Mouse (Mus musculus) limb, embryonic 12.5 days (tissue): ENCODE results near the gene Zfand2a. TPM values are rescaled to one million over a fixed set of nuclear protein-coding genes. Genes with fewer than 3 reads are reported as not detected.

ENCODE experiments used
- ATAC-seq: fragments of 200-750 bp; cut with Nextera tagmentation; 2 replicates; pipeline ENCODE4 v1.8.0; 2017; ENCODE audit warnings: low read depth, moderate TSS enrichment; ENCODE audit not compliant: insufficient number of reproducible peaks, insufficient read depth, low FRiP score, low TSS enrichment
- H3K27ac ChIP-seq: fragments of 300-500 bp; sonication (generic); 2 replicates; pipeline ENCODE4 v1.5.1; 2016; ENCODE audit warnings: mild to moderate bottlenecking, moderate library complexity
- H3K27me3 ChIP-seq: fragments of 300-500 bp; sonication (generic); 2 replicates; pipeline ENCODE4 v1.6.1; 2016; ENCODE audit warnings: mild to moderate bottlenecking, moderate library complexity
- H3K36me3 ChIP-seq: fragments of 300-500 bp; sonication (generic); 2 replicates; pipeline ENCODE4 v1.6.1; 2016; ENCODE audit warnings: mild to moderate bottlenecking, moderate library complexity
- H3K4me1 ChIP-seq: fragments of 300-500 bp; sonication (generic); replicated peaks from 2 replicates; pipeline ENCODE4 v1.6.1; 2016
- H3K4me2 ChIP-seq: fragments of 300-500 bp; sonication (generic); 2 replicates; pipeline ENCODE4 v1.6.1; 2016; ENCODE audit warnings: mild to moderate bottlenecking, moderate library complexity
- H3K4me3 ChIP-seq: fragments of 300-500 bp; sonication (generic); replicated peaks from 2 replicates; pipeline ENCODE4 v1.5.1; 2016; ENCODE audit warnings: mild to moderate bottlenecking
- H3K9ac ChIP-seq: fragments of 300-500 bp; sonication (generic); replicated peaks from 2 replicates; pipeline ENCODE4 v1.6.1; 2016; ENCODE audit warnings: mild to moderate bottlenecking, moderate library complexity
- H3K9me3 ChIP-seq: fragments of 300-500 bp; sonication (generic); 2 replicates; pipeline ENCODE4 v1.6.1; 2016; ENCODE audit warnings: mild to moderate bottlenecking, moderate library complexity
- WGBS: fragments of 180-500 bp; shearing (Covaris S2); methylation state at CpG from one replicate; pipeline ENCODE4 v1.1.7; 2016; 5-methylcytosine and 5-hydroxymethylcytosine counted together
- polyA plus RNA-seq: library from polyadenylated mRNA; unstranded; fragments of >200 nt; fragmentation: Nextera tagmentation; extraction: Ambion mirVana; gene quantifications from 2 replicates; pipeline ENCODE4 v1.2.1, GENCODE M21; 2016

Gene Zfand2a
- polyA plus RNA-seq, 1 experiment from 2014 or later: 8.1 TPM

DNA sequence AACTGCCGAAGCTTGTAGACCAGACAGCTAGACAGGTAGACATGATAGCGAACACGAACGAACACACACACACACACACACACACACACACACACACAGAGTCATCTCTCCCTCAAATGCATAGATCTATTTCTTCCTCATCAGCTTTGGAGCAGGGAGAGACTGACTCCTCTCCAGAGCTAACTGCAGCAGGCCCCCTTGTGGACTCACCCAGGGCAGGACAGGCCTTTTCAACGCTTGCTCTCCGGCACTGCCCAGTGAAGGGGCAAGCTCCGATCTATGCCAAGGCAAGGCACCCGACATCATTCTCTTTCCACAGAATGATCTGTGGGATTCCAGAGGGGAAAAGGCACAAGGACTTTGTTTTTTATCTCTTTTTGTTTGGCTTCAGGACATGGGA, 39.1 kb downstream of the Zfand2a start:
- Histone ChIP-seq H3K36me3 (0 out of 2 replicates have a peak, but pooled peaks cover 4% of the 10 kb centered on the region), H3K27ac (no peak overlapping the region), H3K27me3 (no peaks in the 10 kb centered on the region), H3K9ac (no peak overlapping the region), H3K4me3 (no peak overlapping the region), H3K4me1 (no peaks in the 10 kb centered on the region), H3K4me2 (no peak overlapping the region), H3K9me3 (no peaks in the 10 kb centered on the region)
- 88% methylated on average over 8 of the region's 8 CpGs for WGBS
- no peak for ATAC-seq

DNA sequence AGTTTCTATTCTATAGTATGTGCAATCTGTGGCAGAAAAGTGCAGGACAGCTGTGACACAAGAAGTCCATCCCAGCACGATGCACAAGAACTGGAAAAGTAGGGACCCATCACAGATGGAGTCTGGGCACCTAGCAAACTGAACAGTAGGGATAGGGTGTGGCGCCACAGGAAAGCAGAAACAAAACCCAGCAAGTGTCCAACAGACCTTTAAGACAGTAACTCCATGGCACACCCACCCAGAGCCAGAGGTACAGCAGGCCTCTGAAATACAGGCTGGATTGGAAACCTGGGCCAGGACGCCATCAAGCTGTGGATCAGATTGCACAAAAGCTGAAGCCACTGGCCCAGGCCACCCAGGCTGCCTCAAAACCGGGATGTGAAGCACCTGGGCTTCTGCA, 41.4 kb downstream of the Zfand2a start:
- no peak for ATAC-seq
- H3K27ac ChIP-seq: no peak overlapping the region
- H3K27me3 ChIP-seq: no peaks in the 10 kb centered on the region
- 0 out of 2 replicates have a peak, but pooled peaks cover 4% of the 10 kb centered on the region for H3K36me3 ChIP-seq
- H3K9me3 ChIP-seq: no peaks in the 10 kb centered on the region
- no peak overlapping the region for H3K4me2 ChIP-seq
- 66% methylated on average over 4 of the region's 4 CpGs for WGBS
- no peak overlapping the region for H3K9ac ChIP-seq
- H3K4me3 ChIP-seq: no peak overlapping the region
- H3K4me1 ChIP-seq: no peaks in the 10 kb centered on the region

DNA sequence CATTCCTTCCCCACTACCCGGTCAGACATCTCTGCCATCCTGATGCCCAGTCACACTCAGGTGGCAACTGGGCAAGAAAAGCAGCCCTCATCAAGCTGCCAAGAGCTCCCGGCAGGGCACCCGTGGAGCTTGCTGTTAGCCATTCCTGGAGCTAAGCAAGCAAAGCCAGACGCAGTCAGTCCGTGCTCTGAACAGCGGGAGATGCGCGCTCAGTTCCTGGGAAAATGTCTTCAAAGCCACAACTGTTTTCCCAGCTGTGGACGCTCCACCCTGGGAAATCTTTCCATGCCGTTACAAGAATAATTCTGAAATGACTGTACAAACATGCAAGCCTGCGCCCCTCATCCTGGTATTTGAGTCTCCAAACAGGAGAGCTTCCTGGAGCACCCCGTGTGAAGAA, 41.9 kb downstream of the Zfand2a start:
- no peaks in the 10 kb centered on the region for H3K27me3 ChIP-seq
- H3K27ac ChIP-seq: no peak overlapping the region
- no peak overlapping the region for H3K4me2 ChIP-seq
- H3K9ac ChIP-seq: no peak overlapping the region
- no peaks in the 10 kb centered on the region for H3K4me1 ChIP-seq
- 83% methylated on average over 12 of the region's 12 CpGs for WGBS
- 0 out of 2 replicates have a peak, but pooled peaks cover 4% of the 10 kb centered on the region for H3K36me3 ChIP-seq
- no peak overlapping the region for H3K4me3 ChIP-seq
- H3K9me3 ChIP-seq: no peaks in the 10 kb centered on the region
- ATAC-seq: no peak

DNA sequence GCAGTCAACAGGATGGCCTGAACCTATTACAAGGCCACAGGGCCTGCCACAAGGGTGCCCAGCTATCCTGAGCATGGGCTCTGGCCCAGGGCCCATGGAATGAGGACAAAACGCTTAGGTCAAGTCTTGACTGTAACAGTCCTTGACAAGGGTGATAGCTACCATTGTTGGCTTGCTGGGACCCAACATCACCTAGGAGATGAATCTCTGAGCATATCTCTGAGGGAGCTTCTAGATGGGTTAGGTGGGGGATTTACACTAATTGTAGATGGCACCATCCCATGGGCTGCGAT, 42.7 kb downstream of the Zfand2a start:
- no peaks in the 10 kb centered on the region for H3K4me1 ChIP-seq
- no peak for ATAC-seq
- H3K9me3 ChIP-seq: no peaks in the 10 kb centered on the region
- H3K36me3 ChIP-seq: 0 out of 2 replicates have a peak, but pooled peaks cover 4% of the 10 kb centered on the region
- WGBS: 94% methylated on average over 2 of the region's 2 CpGs
- no peak overlapping the region for H3K27ac ChIP-seq
- no peaks in the 10 kb centered on the region for H3K27me3 ChIP-seq
- no peak overlapping the region for H3K9ac ChIP-seq
- no peak overlapping the region for H3K4me3 ChIP-seq
- H3K4me2 ChIP-seq: no peak overlapping the region

DNA sequence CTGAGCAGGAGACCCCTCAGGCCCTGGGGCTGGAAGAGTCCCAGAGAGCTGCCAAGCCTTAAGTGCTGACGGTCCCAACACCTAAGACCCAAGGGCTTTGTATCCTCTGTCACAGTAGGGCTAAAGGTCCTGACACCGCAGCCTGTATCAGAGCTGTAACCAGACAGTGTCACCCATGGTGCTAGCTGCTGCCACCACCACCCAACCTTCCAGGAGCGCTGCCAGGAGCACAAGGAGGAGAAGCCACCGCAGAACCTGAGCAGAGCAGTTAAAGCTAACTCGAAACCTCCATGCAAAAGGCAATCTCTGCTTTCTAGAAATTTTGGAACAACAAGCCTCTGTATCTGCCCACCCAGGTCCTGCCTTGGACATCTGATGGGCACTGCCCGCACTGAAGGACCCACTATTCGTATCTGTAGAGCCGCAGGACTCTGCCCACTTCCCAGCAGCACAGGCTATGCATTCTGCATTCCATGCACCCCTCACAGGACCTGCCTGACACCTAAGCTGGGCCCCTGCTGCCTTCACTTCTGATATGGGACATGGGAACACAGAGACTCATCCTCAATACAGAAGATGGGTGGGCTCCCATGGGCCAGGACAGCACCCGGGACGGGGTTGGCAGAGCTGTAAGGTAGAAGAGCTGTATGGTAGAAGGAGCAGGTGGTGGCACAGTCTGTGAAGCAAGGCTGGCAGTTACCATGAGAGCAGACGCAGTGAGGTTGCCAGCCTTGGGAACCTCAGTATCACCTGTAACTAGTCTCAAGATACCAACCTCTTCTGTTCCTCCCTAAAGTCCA, 43.2 kb downstream of the Zfand2a start:
- WGBS: 91% methylated on average over 11 of the region's 11 CpGs
- no peaks in the 10 kb centered on the region for H3K4me1 ChIP-seq
- no peak overlapping the region for H3K27ac ChIP-seq
- H3K4me2 ChIP-seq: no peak overlapping the region
- H3K27me3 ChIP-seq: no peaks in the 10 kb centered on the region
- H3K9me3 ChIP-seq: no peaks in the 10 kb centered on the region
- ATAC-seq: no peak
- 0 out of 2 replicates have a peak, but pooled peaks cover 4% of the 10 kb centered on the region for H3K36me3 ChIP-seq
- no peak overlapping the region for H3K4me3 ChIP-seq
- no peak overlapping the region for H3K9ac ChIP-seq

DNA sequence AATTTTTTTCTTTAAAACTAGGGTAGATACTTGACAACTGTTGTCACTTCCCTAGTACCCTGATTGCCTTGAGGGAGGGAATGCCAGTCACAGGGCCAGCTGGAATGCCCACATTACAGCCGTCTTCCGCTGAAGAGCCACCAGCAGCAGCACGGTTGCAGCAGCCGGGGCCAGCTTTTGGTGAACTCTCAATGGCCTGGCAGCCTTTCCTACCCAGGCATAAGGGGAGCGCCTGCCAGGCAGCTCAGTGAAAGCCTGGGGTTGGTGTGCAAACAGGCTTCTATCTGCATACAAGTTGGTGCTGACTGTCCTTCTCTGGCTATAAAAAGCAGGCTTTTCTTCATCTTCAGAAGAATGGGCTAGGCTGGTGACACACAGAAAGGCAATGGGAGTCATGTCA, 43.9 kb downstream of the Zfand2a start:
- H3K27me3 ChIP-seq: no peaks in the 10 kb centered on the region
- WGBS: 89% methylated on average over 5 of the region's 5 CpGs

DNA sequence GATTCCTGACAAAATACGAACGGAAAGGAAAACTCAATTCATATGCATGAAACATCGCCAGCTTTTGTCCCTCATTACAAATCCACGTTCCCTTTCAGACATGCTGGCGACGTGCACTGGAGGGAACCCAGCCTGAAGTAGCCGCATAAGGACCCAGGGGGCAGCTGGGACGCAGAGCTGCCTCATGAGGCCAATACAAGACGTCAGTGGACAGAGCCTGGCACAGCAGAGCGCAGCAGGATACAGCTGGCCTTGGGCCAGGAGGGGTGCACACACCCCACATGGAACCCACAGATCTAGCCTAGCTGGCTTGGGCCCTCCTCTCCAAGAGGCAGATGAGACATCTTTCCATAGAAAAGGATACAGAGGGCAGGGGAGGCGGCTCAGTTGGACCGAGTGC, 45.9 kb downstream of the Zfand2a start:
- no peak overlapping the region for H3K4me3 ChIP-seq
- ATAC-seq: no peak
- H3K4me1 ChIP-seq: peaks cover 16% of the 10 kb centered on the region
- no peaks in the 10 kb centered on the region for H3K27me3 ChIP-seq
- no peak overlapping the region for H3K27ac ChIP-seq
- no peaks in the 10 kb centered on the region for H3K9me3 ChIP-seq
- no peak overlapping the region for H3K4me2 ChIP-seq
- H3K9ac ChIP-seq: no peak overlapping the region
- 90% methylated on average over 12 of the region's 12 CpGs for WGBS
- peaks cover 4% of the 10 kb centered on the region; the same call in 1 of the 2 replicates for H3K36me3 ChIP-seq

More for the DNA sequence above, 43.9 kb downstream of the Zfand2a start:
- H3K36me3 ChIP-seq: 0 out of 2 replicates have a peak, but pooled peaks cover 4% of the 10 kb centered on the region
- H3K9ac ChIP-seq: no peak overlapping the region
- no peak overlapping the region for H3K4me2 ChIP-seq
- H3K4me3 ChIP-seq: no peak overlapping the region
- H3K27ac ChIP-seq: no peak overlapping the region
- no peaks in the 10 kb centered on the region for H3K4me1 ChIP-seq
- no peak for ATAC-seq
- H3K9me3 ChIP-seq: no peaks in the 10 kb centered on the region

DNA sequence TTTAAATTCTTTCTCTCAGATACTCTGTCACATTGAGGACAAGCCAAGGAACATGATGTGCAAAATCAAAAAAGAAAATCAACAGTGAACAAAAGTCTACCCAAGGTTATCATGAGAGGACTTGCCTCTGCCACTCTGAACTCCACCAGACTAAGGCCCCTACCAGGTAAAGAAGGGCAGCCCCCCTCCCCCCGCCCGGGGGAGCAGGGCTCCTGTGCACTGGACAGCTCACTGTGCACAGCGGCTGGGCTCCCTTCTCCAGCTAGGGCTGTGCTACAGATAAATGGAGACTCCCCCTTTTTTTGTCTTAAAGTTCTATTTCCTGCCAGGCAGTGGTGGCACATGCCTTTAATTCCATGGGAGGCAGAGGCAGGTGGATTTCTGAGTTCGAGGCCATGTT, 46.6 kb downstream of the Zfand2a start:
- no peaks in the 10 kb centered on the region for H3K27me3 ChIP-seq
- H3K9ac ChIP-seq: no peak overlapping the region
- no peak overlapping the region for H3K4me3 ChIP-seq
- ATAC-seq: no peak
- no peak overlapping the region for H3K4me2 ChIP-seq
- H3K9me3 ChIP-seq: no peaks in the 10 kb centered on the region
- peaks cover 4% of the 10 kb centered on the region; the same call in 1 of the 2 replicates for H3K36me3 ChIP-seq
- WGBS: 93% methylated on average over 4 of the region's 4 CpGs
- no peak overlapping the region for H3K27ac ChIP-seq
- H3K4me1 ChIP-seq: peaks cover 16% of the 10 kb centered on the region

DNA sequence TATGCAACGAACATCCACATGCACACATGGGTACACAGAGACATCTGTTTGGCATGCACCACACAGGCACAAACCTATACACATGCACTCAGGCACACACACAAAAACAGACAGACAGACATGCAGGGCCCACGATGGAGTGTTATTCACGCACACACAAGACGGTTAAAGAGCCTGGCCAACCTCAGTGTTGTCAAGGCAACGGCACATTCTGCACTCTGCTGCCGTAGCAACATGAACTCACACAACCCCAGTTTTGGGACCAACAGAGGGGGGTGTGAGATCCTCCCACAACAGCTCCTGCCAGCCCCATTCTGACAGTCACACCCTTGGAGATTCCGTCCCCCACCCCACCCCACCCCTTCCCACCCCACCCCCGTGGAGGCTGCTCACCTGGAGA, 49.4 kb downstream of the Zfand2a start:
- ATAC-seq: no peak
- peaks cover 28% of the 10 kb centered on the region for H3K4me1 ChIP-seq
- no peak overlapping the region for H3K4me2 ChIP-seq
- 62% methylated on average over 8 of the region's 8 CpGs for WGBS
- no peak overlapping the region for H3K9ac ChIP-seq
- H3K4me3 ChIP-seq: no peak overlapping the region
- H3K27ac ChIP-seq: no peak overlapping the region; the same call in 1 of the 2 replicates
- H3K27me3 ChIP-seq: no peaks in the 10 kb centered on the region
- no peaks in the 10 kb centered on the region for H3K9me3 ChIP-seq
- no peaks in the 10 kb centered on the region; the same call in 1 of the 2 replicates for H3K36me3 ChIP-seq

DNA sequence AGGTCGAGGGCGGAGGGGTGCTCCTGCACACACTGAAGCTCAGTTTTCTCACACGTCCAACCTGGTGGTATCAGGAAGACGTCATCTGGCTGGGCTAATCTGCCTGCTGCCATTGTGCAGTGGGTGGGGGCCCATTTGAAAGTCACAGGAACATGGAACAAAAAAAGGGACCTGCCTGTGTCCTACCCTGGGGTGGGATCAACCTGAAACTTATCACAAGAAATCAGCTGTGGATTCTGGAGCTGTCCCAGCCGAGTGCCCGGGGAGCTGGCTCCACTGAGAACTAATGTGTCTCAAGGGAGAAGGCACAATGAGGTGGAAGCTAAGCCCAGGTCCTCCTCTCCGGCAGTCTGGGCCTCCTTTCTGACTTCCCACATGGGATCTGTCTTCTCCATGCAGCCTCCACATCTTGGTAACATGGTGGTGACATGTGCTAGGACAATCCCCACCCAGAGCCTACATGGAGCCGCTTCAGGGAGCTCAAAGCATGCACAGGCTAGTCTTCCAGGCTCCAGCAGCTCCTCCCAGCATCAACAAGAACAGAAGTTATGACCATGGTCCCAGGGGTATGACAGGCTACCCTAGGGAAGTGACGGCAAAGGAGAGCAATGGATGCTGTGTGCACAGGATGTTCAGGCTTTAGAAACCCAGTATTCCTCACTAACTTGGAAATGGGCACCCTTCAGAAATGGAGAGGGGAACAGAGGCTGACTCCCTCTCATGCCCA, 50.3 kb downstream of the Zfand2a start:
- Histone ChIP-seq H3K9me3 (no peaks in the 10 kb centered on the region), H3K4me2 (no peak overlapping the region), H3K9ac (no peak overlapping the region), H3K4me1 (peaks cover 35% of the 10 kb centered on the region), H3K27ac (peak overlapping the region; percentile 14; the same call in 1 of the 2 replicates), H3K4me3 (no peak overlapping the region), H3K36me3 (no peaks in the 10 kb centered on the region; the same call in 1 of the 2 replicates), H3K27me3 (no peaks in the 10 kb centered on the region)
- no peak for ATAC-seq
- 80% methylated on average over 9 of the region's 9 CpGs for WGBS

DNA sequence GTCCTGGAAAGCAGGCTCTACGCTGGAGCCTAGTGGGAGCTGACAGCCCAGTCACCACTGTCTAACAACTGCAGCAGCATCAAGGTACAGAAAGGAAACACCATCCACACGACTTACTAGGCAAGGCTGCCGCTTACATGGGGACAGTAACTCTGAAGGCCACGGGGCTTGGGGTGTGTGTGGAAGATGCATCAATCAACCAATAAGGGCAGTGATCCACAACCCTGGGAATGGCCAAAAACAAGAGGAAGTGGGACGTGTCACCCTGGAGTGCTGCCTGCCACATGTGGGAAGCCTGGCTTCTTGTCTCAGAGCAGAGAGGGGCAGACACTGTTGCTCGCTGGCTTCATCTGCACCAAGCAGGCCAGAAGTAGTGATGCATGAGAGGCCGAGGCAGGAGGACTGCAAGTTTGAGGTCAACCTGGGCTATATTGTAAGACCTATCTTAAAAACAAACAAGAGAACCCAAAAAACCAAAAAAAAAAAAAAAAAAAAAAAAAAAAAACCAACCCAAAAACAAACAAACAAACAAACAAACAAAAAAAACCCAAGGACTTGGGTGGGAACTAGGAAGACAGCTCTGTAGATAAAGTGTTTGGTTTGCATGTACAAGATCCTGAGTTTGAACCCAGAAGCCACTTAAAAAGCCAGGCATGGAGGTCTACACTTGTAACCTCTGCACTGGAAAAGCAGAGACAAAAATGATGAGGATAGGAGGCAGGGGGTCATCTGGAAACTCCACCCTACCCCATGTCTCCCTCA, 51.4 kb downstream of the Zfand2a start:
- Histone ChIP-seq H3K9me3 (no peaks in the 10 kb centered on the region), H3K27me3 (no peaks in the 10 kb centered on the region), H3K27ac (no peak overlapping the region), H3K4me2 (no peak overlapping the region), H3K4me1 (peaks cover 37% of the 10 kb centered on the region), H3K4me3 (no peak overlapping the region), H3K36me3 (no peaks in the 10 kb centered on the region; the same call in 1 of the 2 replicates), H3K9ac (0 out of 2 replicates have a peak overlapping the region, but pooled peaks have one; percentile 2)
- ATAC-seq: no peak
- WGBS: 67% methylated on average over 7 of the region's 7 CpGs
